15 mouse cellular contexts compared by ENCODE assay signal in genomic region chr16:78314026-78314425, GRCm38 (mm10). TPM values are rescaled to one million over a fixed set of nuclear protein-coding genes. Genes with fewer than 3 reads are reported as not detected.
DNase-seq lines count a peak whose midpoint lies in the region; ATAC-seq and TF ChIP-seq lines count a peak whose summit lies in the region.
"Had no signal": no experiment of that assay in that cellular context is flagged by ENCODE, and none has a peak within 500 bp of the region (broad histone marks: within the 10 kb centered on the region; RNA-seq: fewer than 3 reads in every experiment).

No protein-coding gene starts in this region.

- H3K4me2 ChIP-seq in heart, embryonic 15.5 days, result peak overlapping the region; percentile 39
- peak overlapping the region; percentile 50 for H3K4me2 ChIP-seq in forebrain, embryonic 13.5 days
- H3K4me2 ChIP-seq in hindbrain, embryonic 13.5 days, result peak overlapping the region; percentile 47
- peak overlapping the region; percentile 7 for H3K4me2 ChIP-seq in midbrain, postnatal 0 days (ENCODE audit: low read depth, low read length, poor library complexity, severe bottlenecking)
- H3K4me2 ChIP-seq: liver, embryonic 13.5 days had no signal

- H3K9me3 ChIP-seq in heart, embryonic 15.5 days (replicated peaks), result no peaks in the 10 kb centered on the region
- H3K9me3 ChIP-seq in forebrain, embryonic 13.5 days (replicated peaks), result no peaks in the 10 kb centered on the region
- no peaks in the 10 kb centered on the region for H3K9me3 ChIP-seq in hindbrain, embryonic 13.5 days
- no peaks in the 10 kb centered on the region for H3K9me3 ChIP-seq in midbrain, postnatal 0 days (ENCODE audit: low read length)
- H3K9me3 ChIP-seq: liver, embryonic 13.5 days had no signal

- H3K4me1 ChIP-seq in heart, embryonic 15.5 days (replicated peaks), result peaks cover 34% of the 10 kb centered on the region
- peaks cover 44% of the 10 kb centered on the region for H3K4me1 ChIP-seq in forebrain, embryonic 13.5 days
- peaks cover 58% of the 10 kb centered on the region for H3K4me1 ChIP-seq in hindbrain, embryonic 13.5 days (replicated peaks)
- 0 out of 2 replicates have a peak, but pooled peaks cover 6% of the 10 kb centered on the region for H3K4me1 ChIP-seq in midbrain, postnatal 0 days (ENCODE audit: insufficient read depth, low read length)

- no peak for ATAC-seq in heart, embryonic 15.5 days (replicated peaks; ENCODE audit: insufficient number of reproducible peaks, insufficient read depth, low FRiP score, low read depth)
- ATAC-seq in forebrain, embryonic 13.5 days, result no peak; the same call in 1 of the 2 replicates
- no peak for ATAC-seq in hindbrain, embryonic 13.5 days (ENCODE audit: low FRiP score)
- ATAC-seq in midbrain, postnatal 0 days (ENCODE audit: low FRiP score), result no peak
- ATAC-seq in granulocyte monocyte progenitor cell, adult 5-6 weeks (replicated peaks; ENCODE audit: poor library complexity, severe bottlenecking), result no peak

- no peak overlapping the region for H3K9ac ChIP-seq in heart, embryonic 15.5 days
- peak overlapping the region; percentile 30; the same call in 1 of the 2 replicates for H3K9ac ChIP-seq in forebrain, embryonic 13.5 days
- peak overlapping the region; percentile 44; the same call in 1 of the 2 replicates for H3K9ac ChIP-seq in hindbrain, embryonic 13.5 days
- no peak overlapping the region for H3K9ac ChIP-seq in midbrain, postnatal 0 days (replicated peaks; ENCODE audit: low read length, poor library complexity, severe bottlenecking)
- H3K9ac ChIP-seq: liver, embryonic 13.5 days had no signal

- WGBS in heart, embryonic 15.5 days, result 51% methylated on average over 6 of the region's 6 CpGs
- WGBS in forebrain, embryonic 13.5 days, result 16% methylated on average over 6 of the region's 6 CpGs
- 29% methylated on average over 6 of the region's 6 CpGs for WGBS in hindbrain, embryonic 13.5 days
- WGBS in midbrain, postnatal 0 days, result 39% methylated on average over 6 of the region's 6 CpGs

- DNase-seq in heart, postnatal 25 days (ENCODE audit: low spot score), result no peak
- no peak for DNase-seq in midbrain, postnatal 0 days (ENCODE audit: low spot score)
- no peak for DNase-seq in adrenal gland, adult 18-20 months (ENCODE audit: low spot score in 2 of 2)
- DNase-seq in kidney, postnatal 36 days, result no peak
- DNase-seq: adrenal gland, postnatal 14 days; cerebellum, adult 2 months; kidney, adult 8-10 months; liver, embryonic 13.5 days; lung, postnatal 36 days; right cerebral cortex, postnatal 25 days had no signal

- intact Hi-C loops in heart, postnatal 25 days (cut with DNase I), result no loop called here

- H3K36me3 ChIP-seq in heart, embryonic 15.5 days, result no peaks in the 10 kb centered on the region
- H3K36me3 ChIP-seq in forebrain, embryonic 13.5 days (ENCODE audit: poor library complexity, severe bottlenecking), result peaks cover 11% of the 10 kb centered on the region
- H3K36me3 ChIP-seq in hindbrain, embryonic 13.5 days, result 0 out of 2 replicates have a peak, but pooled peaks cover 3% of the 10 kb centered on the region
- H3K36me3 ChIP-seq in midbrain, postnatal 0 days (ENCODE audit: insufficient read depth, low read length), result peaks cover 4% of the 10 kb centered on the region; the same call in 1 of the 2 replicates
- H3K36me3 ChIP-seq: liver, embryonic 13.5 days had no signal

- no peaks in the 10 kb centered on the region for H3K27me3 ChIP-seq in heart, embryonic 15.5 days
- no peaks in the 10 kb centered on the region for H3K27me3 ChIP-seq in forebrain, embryonic 13.5 days
- H3K27me3 ChIP-seq in hindbrain, embryonic 13.5 days, result no peaks in the 10 kb centered on the region
- H3K27me3 ChIP-seq in midbrain, postnatal 0 days (ENCODE audit: insufficient read depth, low read length), result no peaks in the 10 kb centered on the region
- H3K27me3 ChIP-seq: CH12.LX; liver, embryonic 13.5 days had no signal

- 0 out of 2 replicates have a peak overlapping the region, but pooled peaks have one; percentile 0 for H3K4me3 ChIP-seq in heart, embryonic 15.5 days
- H3K4me3 ChIP-seq in forebrain, embryonic 13.5 days, result peak overlapping the region; percentile 13
- H3K4me3 ChIP-seq in hindbrain, embryonic 13.5 days, result peak overlapping the region; percentile 22; the same call in 1 of the 2 replicates
- H3K4me3 ChIP-seq in midbrain, postnatal 0 days (ENCODE audit: low read depth, low read length), result no peak overlapping the region; the same call in 1 of the 2 replicates
- H3K4me3 ChIP-seq: liver, embryonic 13.5 days had no signal

- H3K27ac ChIP-seq in heart, embryonic 15.5 days, result peak overlapping the region; percentile 50; the same call in 1 of the 2 replicates
- 0 out of 2 replicates have a peak overlapping the region, but pooled peaks have one; percentile 37 for H3K27ac ChIP-seq in forebrain, embryonic 13.5 days
- peak overlapping the region; percentile 72 for H3K27ac ChIP-seq in hindbrain, embryonic 13.5 days
- no peak overlapping the region for H3K27ac ChIP-seq in midbrain, postnatal 0 days (ENCODE audit: low read depth, low read length)
- H3K27ac ChIP-seq: liver, embryonic 13.5 days had no signal

- no peak for TF ChIP-seq CTCF in midbrain, postnatal 0 days (IDR thresholded peaks at IDR 0.05)

RNA-seq across cellular contexts. Expression of gene Cxadr, which starts 12.7 kb away (rescaled TPM):
- polyA plus RNA-seq in heart, embryonic 15.5 days (2015; fragmentation: Nextera tagmentation; extraction: Ambion mirVana), result 26.9 and 29.9 TPM in 2 replicates
- 10 to 100 TPM; 52.4 to 55.6 TPM for total RNA-seq in heart, postnatal 25 days (2021)
- 101 and 110 TPM in 2 replicates for polyA plus RNA-seq in forebrain, embryonic 13.5 days (2015; fragmentation: Nextera tagmentation; extraction: Ambion mirVana)
- polyA plus RNA-seq in hindbrain, embryonic 13.5 days (2015; fragmentation: Nextera tagmentation; extraction: Ambion mirVana), result 129 and 131 TPM in 2 replicates
- 346 and 458 TPM in 2 replicates for total RNA-seq in midbrain, postnatal 0 days (2014; rRNA removed)
- 167 and 178 TPM in 2 replicates for polyA plus RNA-seq in midbrain, postnatal 0 days (2015; fragmentation: Nextera tagmentation; extraction: Ambion mirVana)
- total RNA-seq in adrenal gland, adult 18-20 months (2021), result 10 to 100 TPM; 10.8 to 17.3 TPM
- 0.41 and 4.8 TPM in 2 replicates for total RNA-seq in granulocyte monocyte progenitor cell, adult 5-6 weeks (2014; fragmentation: Nextera tagmentation)
- 0.98 and 1.2 TPM in 2 replicates for total RNA-seq in granulocyte monocyte progenitor cell, adult 5-6 weeks (2017)
- total RNA-seq: CH12.LX had no signal

Comparison
In these comparisons a context has a peak if more than half of its experiments do, and no peak if none do; other contexts are left out.
1. H3K9ac ChIP-seq: peak in forebrain, embryonic 13.5 days (single experiment) and hindbrain, embryonic 13.5 days (single experiment); none in heart, embryonic 15.5 days (single experiment) and midbrain, postnatal 0 days (single experiment).
2. Peak in every context shown above with its lines, with median percentiles within 50 percentile points of each other: H3K4me2 ChIP-seq.